Mouse (Mus musculus) midbrain, embryonic 16.5 days (tissue): Measurements from ENCODE around the gene Metrn. TPM values are rescaled to one million over a fixed set of nuclear protein-coding genes. Genes with fewer than 3 reads are reported as not detected.
A peak's percentile ranks its signal among the peaks of the same experiment; 100 is the strongest.

Experiments
- ATAC-seq: fragments of 200-750 bp; cut with Nextera tagmentation; 2 replicates; pipeline ENCODE4 v1.8.0; 2017; ENCODE audit warnings: moderate TSS enrichment
- H3K27ac ChIP-seq: fragments of 300-500 bp; sonication (generic); 2 replicates; pipeline ENCODE4 v1.5.1; 2014; ENCODE audit warnings: mild to moderate bottlenecking, low read length, mixed read lengths
- H3K27me3 ChIP-seq: fragments of 300-500 bp; sonication (generic); 2 replicates; pipeline ENCODE4 v1.6.1; 2014; ENCODE audit warnings: low read depth, low read length, mixed read lengths; ENCODE audit not compliant: control insufficient read depth, insufficient read depth
- H3K36me3 ChIP-seq: fragments of 300-500 bp; sonication (generic); 2 replicates; pipeline ENCODE4 v1.6.1; 2014; ENCODE audit warnings: mild to moderate bottlenecking, low read length, moderate library complexity, mixed read lengths; ENCODE audit not compliant: control insufficient read depth, insufficient read depth
- H3K4me1 ChIP-seq: fragments of 300-500 bp; sonication (generic); 2 replicates; pipeline ENCODE4 v1.6.1; 2014; ENCODE audit warnings: mild to moderate bottlenecking, low read length, mixed read lengths; ENCODE audit not compliant: control insufficient read depth, insufficient read depth
- H3K4me2 ChIP-seq: fragments of 300-500 bp; sonication (generic); 2 replicates; pipeline ENCODE4 v1.6.1; 2014; ENCODE audit warnings: mild to moderate bottlenecking, low read length, mixed read lengths
- H3K4me3 ChIP-seq: fragments of 300-500 bp; sonication (generic); 2 replicates; pipeline ENCODE4 v1.5.1; 2014; ENCODE audit warnings: low read depth, mild to moderate bottlenecking, low read length, moderate library complexity, mixed read lengths
- H3K9ac ChIP-seq: fragments of 300-500 bp; sonication (generic); 2 replicates; pipeline ENCODE4 v1.6.1; 2014; ENCODE audit warnings: low read depth, low read length, mixed read lengths
- H3K9me3 ChIP-seq: fragments of 300-500 bp; sonication (generic); replicated peaks from 2 replicates; pipeline ENCODE4 v1.6.1; 2014; ENCODE audit warnings: mild to moderate bottlenecking, low read length, mixed read lengths; ENCODE audit not compliant: control insufficient read depth, poor library complexity, severe bottlenecking
- WGBS: fragments of 180-500 bp; shearing (Covaris S2); extraction: QIAGEN DNeasy Blood & Tissue Kit; methylation state at CpG from one replicate; pipeline ENCODE4 v1.1.7; 2014; 5-methylcytosine and 5-hydroxymethylcytosine counted together
- polyA plus RNA-seq: library from polyadenylated mRNA; unstranded; fragments of >200 nt; fragmentation: Nextera tagmentation; extraction: Ambion mirVana; gene quantifications from 2 replicates; pipeline ENCODE4 v1.2.1, GENCODE M21; 2015

Metrn gene
- polyA plus RNA-seq, 1 experiment from 2014 or later, result 37.1 TPM

DNA sequence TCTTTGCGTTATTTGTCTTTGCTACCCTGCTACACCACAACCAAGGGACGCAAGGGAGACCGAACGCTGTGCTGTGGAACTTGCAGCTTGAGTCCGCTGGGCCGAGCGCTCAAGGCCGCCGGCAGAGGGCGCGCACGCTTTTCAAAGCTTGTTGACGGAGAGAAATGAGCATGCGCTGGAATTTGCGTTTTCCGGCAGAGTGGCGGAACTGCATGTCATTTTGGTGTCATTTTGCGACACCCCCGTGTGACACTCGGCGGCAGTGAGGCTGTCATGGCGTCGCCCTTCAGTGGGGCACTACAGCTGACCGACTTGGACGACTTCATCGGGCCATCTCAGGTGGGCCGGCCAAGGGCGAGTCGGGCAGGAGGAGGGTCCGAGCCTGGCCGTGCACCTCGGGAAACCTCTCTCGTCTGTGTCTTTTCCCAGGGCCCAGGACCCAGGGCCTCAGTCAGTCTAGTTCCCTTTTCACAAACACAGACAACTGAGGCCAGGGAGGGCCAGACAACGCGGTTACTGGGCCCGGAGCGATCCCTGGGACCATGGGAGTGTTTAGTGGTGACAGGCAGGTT lies 23.3 kb downstream of the Metrn start, which contains the start of gene Narfl:
Gene Narfl (plus strand): TSS at position 228 of the 572 bp plus-strand sequence.
- WGBS, result under 1% methylated on average over 37 of the region's 37 CpGs
- Histone ChIP-seq H3K36me3 (peaks cover 6% of the 10 kb centered on the region; the same call in 1 of the 2 replicates), H3K4me3 (peak within 1 kb of the TSS; percentile 83), H3K27me3 (no peaks in the 10 kb centered on the region), H3K27ac (no peak within 1 kb of the TSS), H3K4me1 (peaks cover 14% of the 10 kb centered on the region), H3K9ac (peak within 1 kb of the TSS; percentile 84), H3K4me2 (peak within 1 kb of the TSS; percentile 88), H3K9me3 (no peaks in the 10 kb centered on the region)
- peak; percentile 84 for ATAC-seq

DNA sequence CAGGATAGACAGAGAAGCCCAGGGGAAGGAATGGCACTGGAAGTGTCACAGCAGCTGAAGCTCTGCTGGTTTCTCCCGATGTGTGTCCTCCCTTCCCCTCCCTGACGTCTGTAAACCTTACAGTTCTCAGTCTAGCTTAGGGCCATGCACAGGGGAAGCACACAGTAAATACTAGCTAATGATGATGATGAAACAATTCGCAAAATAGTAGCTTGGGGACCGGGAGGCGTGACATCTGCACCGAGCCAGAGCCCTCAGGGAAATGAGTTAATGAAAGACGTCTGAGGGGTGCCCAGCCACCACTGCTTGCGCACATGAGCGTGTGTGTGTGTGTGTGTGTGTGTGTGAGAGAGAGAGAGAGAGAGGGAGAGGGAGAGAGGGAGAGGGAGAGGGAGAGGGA lies 27.6 kb downstream of the Metrn start:
- H3K27ac ChIP-seq, result no peak overlapping the region
- 62% methylated on average over 7 of the region's 9 CpGs for WGBS
- no peak overlapping the region for H3K4me3 ChIP-seq
- H3K4me2 ChIP-seq, result no peak overlapping the region
- peaks cover 7% of the 10 kb centered on the region for H3K4me1 ChIP-seq
- H3K9me3 ChIP-seq, result no peaks in the 10 kb centered on the region
- no peak overlapping the region for H3K9ac ChIP-seq
- no peak for ATAC-seq
- H3K27me3 ChIP-seq, result no peaks in the 10 kb centered on the region
- no peaks in the 10 kb centered on the region for H3K36me3 ChIP-seq

DNA sequence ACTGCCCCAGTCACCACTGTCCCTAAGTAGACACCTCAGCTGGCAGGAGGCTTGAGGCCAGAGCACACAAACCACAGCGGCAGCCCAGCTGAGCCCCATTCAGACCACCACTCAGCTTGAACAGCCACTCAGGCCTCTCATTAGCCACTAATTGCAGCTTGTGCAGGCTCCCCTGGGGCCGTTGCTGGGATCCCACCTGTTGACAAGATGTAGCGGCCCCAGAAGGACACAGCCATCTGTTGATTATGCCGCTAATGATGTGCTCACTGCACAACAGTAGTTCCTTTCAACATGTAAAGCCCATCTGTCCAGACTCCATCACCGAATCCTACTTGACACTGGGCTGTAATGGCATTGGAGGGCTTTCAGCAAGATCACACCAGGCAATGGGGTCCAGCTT lies 31.1 kb downstream of the Metrn start:
- no peak overlapping the region for H3K4me2 ChIP-seq
- ATAC-seq, result no peak
- H3K27ac ChIP-seq, result no peak overlapping the region
- H3K27me3 ChIP-seq, result no peaks in the 10 kb centered on the region
- H3K4me3 ChIP-seq, result no peak overlapping the region
- no peaks in the 10 kb centered on the region for H3K4me1 ChIP-seq
- H3K36me3 ChIP-seq, result no peaks in the 10 kb centered on the region
- no peak overlapping the region for H3K9ac ChIP-seq
- 36% methylated on average over 5 of the region's 5 CpGs for WGBS
- H3K9me3 ChIP-seq, result no peaks in the 10 kb centered on the region

DNA sequence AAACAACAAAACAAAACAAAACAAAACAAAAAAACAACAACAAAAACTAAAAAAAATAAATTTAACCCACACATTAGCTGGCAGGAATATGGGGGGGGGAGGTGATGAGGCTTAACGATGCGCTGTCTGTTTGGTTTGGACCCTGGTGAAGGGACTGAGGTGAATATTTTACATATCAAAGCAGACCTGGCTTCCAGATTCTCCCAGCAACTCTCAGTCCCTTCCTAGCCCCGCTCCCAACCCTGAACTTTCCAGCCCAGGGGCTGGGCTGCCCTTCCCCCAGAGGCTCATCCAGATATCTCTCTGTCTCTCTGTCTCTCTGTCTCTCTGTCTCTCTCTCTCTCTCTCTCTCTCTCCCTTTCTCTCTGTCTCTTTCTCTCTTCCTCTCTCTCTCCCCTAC lies 34.3 kb downstream of the Metrn start:
- WGBS, result 17% methylated on average over 3 of the region's 3 CpGs
- no peak for ATAC-seq
- Histone ChIP-seq H3K9me3 (no peaks in the 10 kb centered on the region), H3K4me3 (no peak overlapping the region), H3K36me3 (no peaks in the 10 kb centered on the region), H3K27ac (no peak overlapping the region), H3K27me3 (peaks cover 3% of the 10 kb centered on the region; the same call in 1 of the 2 replicates), H3K9ac (no peak overlapping the region), H3K4me1 (no peaks in the 10 kb centered on the region), H3K4me2 (no peak overlapping the region)

DNA sequence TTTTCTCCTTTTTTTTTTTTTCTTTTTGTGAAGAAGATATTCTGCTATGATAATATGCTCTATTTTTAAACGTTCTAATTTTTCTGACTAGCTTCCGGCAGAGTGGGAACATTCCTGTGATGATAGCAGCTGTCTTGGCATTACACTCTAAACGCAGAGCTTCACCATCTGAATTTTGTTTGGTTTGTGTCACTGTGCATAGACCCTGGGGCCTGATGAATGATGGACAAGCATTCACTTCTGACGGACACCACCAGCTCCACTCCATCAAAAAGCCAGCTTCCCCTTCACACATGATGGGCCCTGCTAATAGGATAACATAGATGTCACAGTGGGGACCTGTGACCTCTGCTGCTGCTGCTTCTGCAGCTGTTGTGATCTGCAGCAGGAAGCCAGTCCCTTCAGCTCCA lies 35.4 kb downstream of the Metrn start:
- no peak for ATAC-seq
- no peaks in the 10 kb centered on the region for H3K9me3 ChIP-seq
- 27% methylated on average over 4 of the region's 4 CpGs for WGBS

DNA sequence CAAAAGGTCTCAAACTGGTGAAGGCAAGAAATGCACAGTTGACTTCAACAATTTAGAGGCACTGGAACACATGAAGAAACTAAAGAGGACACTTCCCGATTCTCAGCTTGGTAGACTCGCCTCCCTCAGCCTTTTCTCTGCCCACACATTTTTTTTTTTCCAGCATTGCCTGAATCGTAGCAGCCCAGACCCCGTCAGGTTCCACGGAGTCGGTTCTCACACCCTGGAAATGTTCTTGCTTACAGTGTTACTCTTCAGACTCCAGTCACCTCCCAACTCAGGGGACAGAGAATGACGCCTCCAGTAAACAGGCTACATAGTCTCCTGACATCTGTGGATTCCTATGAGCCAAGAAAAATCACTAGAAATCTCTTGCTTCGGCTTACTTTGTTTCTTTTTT lies 36.8 kb downstream of the Metrn start:
- Histone ChIP-seq H3K27me3 (peaks cover 3% of the 10 kb centered on the region; the same call in 1 of the 2 replicates), H3K4me2 (no peak overlapping the region), H3K9me3 (no peaks in the 10 kb centered on the region), H3K9ac (no peak overlapping the region), H3K4me3 (no peak overlapping the region), H3K27ac (no peak overlapping the region), H3K36me3 (no peaks in the 10 kb centered on the region), H3K4me1 (no peaks in the 10 kb centered on the region)
- WGBS, result 80% methylated on average over 8 of the region's 8 CpGs
- ATAC-seq, result no peak

More for the DNA sequence above, 35.4 kb downstream of the Metrn start:
- H3K36me3 ChIP-seq, result no peaks in the 10 kb centered on the region
- no peaks in the 10 kb centered on the region for H3K4me1 ChIP-seq
- no peak overlapping the region for H3K9ac ChIP-seq
- no peak overlapping the region for H3K4me2 ChIP-seq
- H3K27me3 ChIP-seq, result peaks cover 3% of the 10 kb centered on the region; the same call in 1 of the 2 replicates
- H3K27ac ChIP-seq, result no peak overlapping the region
- H3K4me3 ChIP-seq, result no peak overlapping the region

DNA sequence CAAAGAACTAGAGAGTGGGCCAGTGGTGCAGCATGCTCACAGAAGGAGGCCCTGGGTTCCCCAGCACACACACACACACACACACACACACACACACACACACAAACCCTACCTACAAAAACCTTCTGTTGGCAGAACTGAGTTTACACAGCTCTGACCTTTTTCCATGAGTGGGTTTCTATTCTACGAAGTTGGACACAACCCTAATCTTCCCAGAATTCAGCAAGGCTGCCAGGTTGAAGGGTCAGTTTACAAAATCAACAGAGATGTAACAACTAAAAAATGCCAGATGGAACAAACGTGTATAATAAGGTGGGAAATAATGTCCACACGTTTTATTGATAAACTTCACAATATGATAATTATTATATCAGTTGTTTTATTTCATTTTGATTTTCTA lies 39.2 kb downstream of the Metrn start:
- Histone ChIP-seq H3K4me3 (no peak overlapping the region), H3K36me3 (no peaks in the 10 kb centered on the region), H3K9me3 (no peaks in the 10 kb centered on the region), H3K4me1 (no peaks in the 10 kb centered on the region), H3K4me2 (no peak overlapping the region), H3K27ac (no peak overlapping the region), H3K9ac (no peak overlapping the region), H3K27me3 (peaks cover 3% of the 10 kb centered on the region; the same call in 1 of the 2 replicates)
- ATAC-seq, result no peak
- 81% methylated on average over 3 of the region's 3 CpGs for WGBS

DNA sequence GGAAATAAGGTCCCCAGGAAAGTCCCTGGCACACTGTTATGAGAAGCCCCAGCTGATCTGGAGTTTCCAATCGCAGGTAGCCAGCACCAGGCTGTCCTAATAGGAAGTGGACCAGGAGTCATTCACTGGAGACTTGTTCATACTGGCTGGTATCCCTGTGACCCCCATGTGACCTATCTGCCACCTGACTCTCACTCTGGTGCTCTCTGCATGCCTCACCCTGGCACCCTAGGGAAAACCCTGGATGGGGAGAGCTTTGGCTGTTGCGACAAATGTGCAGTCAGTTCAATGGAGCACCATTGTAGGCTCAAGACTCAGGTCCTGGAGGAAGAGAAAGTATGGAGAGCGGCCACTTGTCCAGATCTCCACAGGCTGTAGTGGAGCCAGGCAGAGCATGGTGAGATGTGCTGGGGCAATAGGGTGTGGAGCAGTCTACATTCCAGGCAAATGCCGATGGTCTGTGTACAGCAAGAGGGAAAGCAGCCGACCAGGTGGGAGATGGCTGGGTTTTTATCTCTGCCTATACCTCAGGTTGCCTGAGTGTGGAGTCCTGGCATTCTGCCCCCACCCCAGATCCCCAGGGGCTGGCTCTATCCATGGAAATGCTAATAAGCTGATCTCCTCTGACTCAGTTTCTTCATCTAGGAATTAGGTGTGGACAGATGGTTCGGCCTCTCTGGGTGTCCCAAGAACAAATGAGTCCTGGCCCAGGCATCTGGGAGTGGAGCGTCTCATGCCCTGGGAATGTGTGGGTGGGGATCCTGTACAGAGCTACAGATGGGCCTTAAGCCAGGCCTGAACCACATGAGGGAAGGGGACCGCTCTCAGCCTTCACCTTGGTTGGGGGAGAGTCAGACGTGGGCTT lies 40.3 kb downstream of the Metrn start:
- ATAC-seq, result no peak
- WGBS, result 84% methylated on average over 9 of the region's 9 CpGs
- Histone ChIP-seq H3K4me2 (no peak overlapping the region), H3K9me3 (no peaks in the 10 kb centered on the region), H3K9ac (no peak overlapping the region), H3K4me3 (no peak overlapping the region), H3K4me1 (peaks cover 1% of the 10 kb centered on the region; the same call in 1 of the 2 replicates), H3K27me3 (peaks cover 3% of the 10 kb centered on the region; the same call in 1 of the 2 replicates), H3K27ac (no peak overlapping the region), H3K36me3 (no peaks in the 10 kb centered on the region)
